Mouse (Mus musculus): ENCODE measurements around the gene Letm1.

The Letm1 gene

GRCm38 (mm10) chr5:33782345-33782998 is at the start of gene Letm1:
Gene Letm1, minus strand, starts transcription at chr5:33782817.
- DNase-seq (ENCODE audit: low read depth, low spot score), result peak; percentile 84

- DNase-seq (ENCODE audit: low read depth, low spot score), result no peak
Observed at GRCm38 (mm10) chr5:33830832-33831231, 48.2 kb upstream of the Letm1 start.

GRCm38 (mm10) chr5:33829958-33830357 is 47.3 kb upstream of the Letm1 start:
- DNase-seq (ENCODE audit: low read depth, low spot score), result no peak

GRCm38 (mm10) chr5:33828107-33828506 is 45.5 kb upstream of the Letm1 start:
- no peak for DNase-seq (ENCODE audit: low read depth, low spot score)

GRCm38 (mm10) chr5:33826001-33826400 is 43.4 kb upstream of the Letm1 start:
- DNase-seq (ENCODE audit: low read depth, low spot score), result no peak

- no peak for DNase-seq (ENCODE audit: low read depth, low spot score)
Observed at GRCm38 (mm10) chr5:33822456-33822855, 39.8 kb upstream of the Letm1 start.

GRCm38 (mm10) chr5:33821901-33822427 is 39.3 kb upstream of the Letm1 start:
- DNase-seq (ENCODE audit: low read depth, low spot score), result no peak

GRCm38 (mm10) chr5:33820733-33821621 is 38.4 kb upstream of the Letm1 start:
- DNase-seq (ENCODE audit: low read depth, low spot score), result peak; percentile 42

- DNase-seq (ENCODE audit: low read depth, low spot score), result peak; percentile 84
Observed at GRCm38 (mm10) chr5:33819876-33820732, 37.5 kb upstream of the Letm1 start, which contains the start of gene Nsd2. Gene Nsd2, plus strand, starts transcription at chr5:33820725.

GRCm38 (mm10) chr5:33819141-33819875 is 36.7 kb upstream of the Letm1 start:
- DNase-seq (ENCODE audit: low read depth, low spot score), result no peak

GRCm38 (mm10) chr5:33818104-33818503 is 35.5 kb upstream of the Letm1 start:
- no peak for DNase-seq (ENCODE audit: low read depth, low spot score)

GRCm38 (mm10) chr5:33816008-33816725 is 33.5 kb upstream of the Letm1 start:
- no peak for DNase-seq (ENCODE audit: low read depth, low spot score)

GRCm38 (mm10) chr5:33811519-33811918 is 28.9 kb upstream of the Letm1 start:
- no peak for DNase-seq (ENCODE audit: low read depth, low spot score)

- DNase-seq (ENCODE audit: low read depth, low spot score), result no peak
Observed at GRCm38 (mm10) chr5:33803337-33803736, 20.7 kb upstream of the Letm1 start.

GRCm38 (mm10) chr5:33791912-33792643 is 9.5 kb upstream of the Letm1 start:
- no peak for DNase-seq (ENCODE audit: low read depth, low spot score)

GRCm38 (mm10) chr5:33782999-33783390 is 378 bp upstream of the Letm1 start:
- DNase-seq (ENCODE audit: low read depth, low spot score), result no peak

- peak; percentile 9 for DNase-seq (ENCODE audit: low read depth, low spot score)
Observed at GRCm38 (mm10) chr5:33781964-33782344, 663 bp downstream of the Letm1 start.

- DNase-seq (ENCODE audit: low read depth, low spot score), result no peak
Observed at GRCm38 (mm10) chr5:33777195-33777594, 5.4 kb downstream of the Letm1 start.

GRCm38 (mm10) chr5:33743481-33743880 is 39.1 kb downstream of the Letm1 start:
- DNase-seq (ENCODE audit: low read depth, low spot score), result no peak

GRCm38 (mm10) chr5:33740548-33740947 is 42.1 kb downstream of the Letm1 start:
- no peak for DNase-seq (ENCODE audit: low read depth, low spot score)
